Mouse (Mus musculus) heart, embryonic 16.5 days (tissue): Measurements from ENCODE around the gene Olfr1279. TPM values are rescaled to one million over a fixed set of nuclear protein-coding genes. Genes with fewer than 3 reads are reported as not detected.

Experiments
- polyA plus RNA-seq: library from polyadenylated mRNA; unstranded; fragments of >200 nt; fragmentation: Nextera tagmentation; extraction: Ambion mirVana; gene quantifications from 2 replicates; pipeline ENCODE4 v1.2.1, GENCODE M21; 2015

The Olfr1279 gene
- polyA plus RNA-seq, 1 experiment from 2014 or later: not detected

Other genes starting within 250 kb of the Olfr1279 start
- not detected in 2 replicates for gene Gm13941, start 194.7 kb upstream of the Olfr1279 start, polyA plus RNA-seq
- not detected in 2 replicates for gene Gm15130, start 147.7 kb upstream of the Olfr1279 start, polyA plus RNA-seq
- not detected in 2 replicates for gene 4930430A15Rik, start 71.0 kb upstream of the Olfr1279 start, polyA plus RNA-seq
- not detected in 2 replicates for gene Olfr1275, start 65.3 kb upstream of the Olfr1279 start, polyA plus RNA-seq
- gene Olfr1276, start 46.1 kb upstream of the Olfr1279 start, polyA plus RNA-seq: not detected in 2 replicates
- not detected in 2 replicates for gene Olfr1277, start 26.5 kb upstream of the Olfr1279 start, polyA plus RNA-seq
- not detected in 2 replicates for gene Olfr1278, start 10.5 kb upstream of the Olfr1279 start, polyA plus RNA-seq
- gene Olfr1280, start 13.4 kb downstream of the Olfr1279 start, polyA plus RNA-seq: not detected in 2 replicates
- gene Olfr1281, start 25.9 kb downstream of the Olfr1279 start, polyA plus RNA-seq: not detected in 2 replicates
- gene Olfr1282, start 35.4 kb downstream of the Olfr1279 start, polyA plus RNA-seq: not detected in 2 replicates
- gene Olfr1283, start 66.2 kb downstream of the Olfr1279 start, polyA plus RNA-seq: not detected in 2 replicates
- not detected in 2 replicates for gene Olfr1284, start 74.9 kb downstream of the Olfr1279 start, polyA plus RNA-seq
- not detected in 2 replicates for gene Olfr1286, start 122.5 kb downstream of the Olfr1279 start, polyA plus RNA-seq
- not detected in 2 replicates for gene Olfr1287, start 148.5 kb downstream of the Olfr1279 start, polyA plus RNA-seq
- not detected in 2 replicates for gene Olfr1288, start 173.5 kb downstream of the Olfr1279 start, polyA plus RNA-seq
- not detected in 2 replicates for gene Olfr1289, start 180.2 kb downstream of the Olfr1279 start, polyA plus RNA-seq
- gene Olfr1290, start 193.2 kb downstream of the Olfr1279 start, polyA plus RNA-seq: not detected in 2 replicates
- not detected in 2 replicates for gene Olfr1291-ps1, start 196.5 kb downstream of the Olfr1279 start, polyA plus RNA-seq
- gene Olfr1293-ps, start 224.6 kb downstream of the Olfr1279 start, polyA plus RNA-seq: not detected in 2 replicates
- gene Olfr1294, start 239.7 kb downstream of the Olfr1279 start, polyA plus RNA-seq: not detected in 2 replicates